Mouse (Mus musculus): ENCODE data around the gene Prickle2. TPM values are rescaled to one million over a fixed set of nuclear protein-coding genes. Genes with fewer than 3 reads are reported as not detected.

Prickle2 gene
- polyA plus RNA-seq, 1 experiment: 0.02 TPM

GRCm38 (mm10) chr6:92704810-92705209 lies 1.1 kb downstream of the Prickle2 start:
- TF ChIP-seq CEBPB (IDR thresholded peaks at IDR 0.05; ENCODE audit: insufficient read depth, poor library complexity, severe bottlenecking) (no peak), POLR2AphosphoS2 (IDR thresholded peaks at IDR 0.05; ENCODE audit: insufficient read length, low read depth) (no peak), E2F4 (IDR thresholded peaks at IDR 0.05; ENCODE audit: insufficient read depth) (no peak), MYOG (IDR thresholded peaks at IDR 0.05; ENCODE audit: control insufficient read depth in 1 of 3, insufficient read depth in 1 of 3, insufficient read length in 2 of 3, low read depth in 2 of 3) (no peak), TCF12 (IDR thresholded peaks at IDR 0.05; ENCODE audit: insufficient read depth, poor library complexity, severe bottlenecking) (no peak), SRF (IDR thresholded peaks at IDR 0.05; ENCODE audit: control insufficient read depth, insufficient read length, low read depth) (no peak), TCF3 (IDR thresholded peaks at IDR 0.05; ENCODE audit: insufficient read length, low read depth) (no peak), POLR2A (IDR thresholded peaks at IDR 0.05; ENCODE audit: insufficient read length, low read depth) (no peak), REST (IDR thresholded peaks at IDR 0.05; ENCODE audit: insufficient read depth, insufficient read length) (no peak), USF1 (IDR thresholded peaks at IDR 0.05; ENCODE audit: low read depth) (no peak), MYOD1 (IDR thresholded peaks at IDR 0.05; ENCODE audit: control insufficient read depth in 1 of 3, insufficient read length in 2 of 3, low read depth in 2 of 3) (no peak), MAX (IDR thresholded peaks at IDR 0.05; ENCODE audit: low read depth) (no peak)
- Histone ChIP-seq H3K27me3 (ENCODE audit: control insufficient read depth, insufficient read depth, insufficient read length) (no peaks in the 10 kb centered on the region), H3ac (ENCODE audit: control insufficient read depth, insufficient read length) (no peak overlapping the region), H3K36me3 (ENCODE audit: control insufficient read depth, insufficient read depth) (no peaks in the 10 kb centered on the region), H3K79me2 (ENCODE audit: control insufficient read depth, insufficient read depth) (no peaks in the 10 kb centered on the region), H3K4me3 (no peak overlapping the region), H3K4me2 (ENCODE audit: low read depth) (no peak overlapping the region)

GRCm38 (mm10) chr6:92699491-92700209 lies 6.3 kb downstream of the Prickle2 start:
- no peaks in the 10 kb centered on the region for H3K27me3 ChIP-seq (ENCODE audit: control insufficient read depth, insufficient read depth, insufficient read length)
- TF ChIP-seq E2F4 (IDR thresholded peaks at IDR 0.05; ENCODE audit: insufficient read depth): no peak
- TF ChIP-seq POLR2AphosphoS2 (IDR thresholded peaks at IDR 0.05; ENCODE audit: insufficient read length, low read depth): no peak
- TF ChIP-seq SRF (IDR thresholded peaks at IDR 0.05; ENCODE audit: control insufficient read depth, insufficient read length, low read depth): no peak
- TF ChIP-seq USF1 (IDR thresholded peaks at IDR 0.05; ENCODE audit: low read depth): no peak
- TF ChIP-seq MYOD1 (IDR thresholded peaks at IDR 0.05; ENCODE audit: control insufficient read depth in 1 of 3, insufficient read length in 2 of 3, low read depth in 2 of 3): no peak
- H3K4me2 ChIP-seq (ENCODE audit: low read depth): no peak overlapping the region
- no peaks in the 10 kb centered on the region for H3K79me2 ChIP-seq (ENCODE audit: control insufficient read depth, insufficient read depth)
- H3K4me3 ChIP-seq: no peak overlapping the region
- H3K36me3 ChIP-seq (ENCODE audit: control insufficient read depth, insufficient read depth): no peaks in the 10 kb centered on the region
- no peak overlapping the region for H3ac ChIP-seq (ENCODE audit: control insufficient read depth, insufficient read length)

- no peak overlapping the region for H3K4me3 ChIP-seq
- no peaks in the 10 kb centered on the region for H3K36me3 ChIP-seq (ENCODE audit: control insufficient read depth, insufficient read depth)
- H3K27me3 ChIP-seq (ENCODE audit: control insufficient read depth, insufficient read depth, insufficient read length): no peaks in the 10 kb centered on the region
- H3K79me2 ChIP-seq (ENCODE audit: control insufficient read depth, insufficient read depth): no peaks in the 10 kb centered on the region
- H3K4me2 ChIP-seq (ENCODE audit: low read depth): no peak overlapping the region
- TF ChIP-seq TCF3 (IDR thresholded peaks at IDR 0.05; ENCODE audit: insufficient read length, low read depth) (no peak), USF1 (IDR thresholded peaks at IDR 0.05; ENCODE audit: low read depth) (no peak), CEBPB (IDR thresholded peaks at IDR 0.05; ENCODE audit: insufficient read depth, poor library complexity, severe bottlenecking) (no peak), POLR2AphosphoS2 (IDR thresholded peaks at IDR 0.05; ENCODE audit: insufficient read length, low read depth) (no peak), E2F4 (IDR thresholded peaks at IDR 0.05; ENCODE audit: insufficient read depth) (no peak), REST (IDR thresholded peaks at IDR 0.05; ENCODE audit: insufficient read depth, insufficient read length) (no peak), SRF (IDR thresholded peaks at IDR 0.05; ENCODE audit: control insufficient read depth, insufficient read length, low read depth) (no peak), MYOD1 (IDR thresholded peaks at IDR 0.05; ENCODE audit: control insufficient read depth in 1 of 3, insufficient read length in 2 of 3, low read depth in 2 of 3) (no peak), TCF12 (IDR thresholded peaks at IDR 0.05; ENCODE audit: insufficient read depth, poor library complexity, severe bottlenecking) (no peak)
- H3ac ChIP-seq (ENCODE audit: control insufficient read depth, insufficient read length): no peak overlapping the region
Measured at GRCm38 (mm10) chr6:92697807-92698206, 8.1 kb downstream of the Prickle2 start.

- no peak for TF ChIP-seq REST (IDR thresholded peaks at IDR 0.05; ENCODE audit: insufficient read depth, insufficient read length)
- no peak for TF ChIP-seq MAX (IDR thresholded peaks at IDR 0.05; ENCODE audit: low read depth)
- no peak for TF ChIP-seq E2F4 (IDR thresholded peaks at IDR 0.05; ENCODE audit: insufficient read depth)
- no peak for TF ChIP-seq MYOG (IDR thresholded peaks at IDR 0.05; ENCODE audit: control insufficient read depth in 1 of 3, insufficient read depth in 1 of 3, insufficient read length in 2 of 3, low read depth in 2 of 3)
- no peak for TF ChIP-seq POLR2A (IDR thresholded peaks at IDR 0.05; ENCODE audit: insufficient read length, low read depth)
- TF ChIP-seq USF1 (IDR thresholded peaks at IDR 0.05; ENCODE audit: low read depth): no peak
- no peak for TF ChIP-seq CEBPB (IDR thresholded peaks at IDR 0.05; ENCODE audit: insufficient read depth, poor library complexity, severe bottlenecking)
- no peak for TF ChIP-seq TCF3 (IDR thresholded peaks at IDR 0.05; ENCODE audit: insufficient read length, low read depth)
- no peak for TF ChIP-seq SRF (IDR thresholded peaks at IDR 0.05; ENCODE audit: control insufficient read depth, insufficient read length, low read depth)
- no peak for TF ChIP-seq POLR2AphosphoS2 (IDR thresholded peaks at IDR 0.05; ENCODE audit: insufficient read length, low read depth)
- no peak overlapping the region for H3K4me3 ChIP-seq
- H3ac ChIP-seq (ENCODE audit: control insufficient read depth, insufficient read length): no peak overlapping the region
- H3K79me2 ChIP-seq (ENCODE audit: control insufficient read depth, insufficient read depth): no peaks in the 10 kb centered on the region
- no peaks in the 10 kb centered on the region for H3K36me3 ChIP-seq (ENCODE audit: control insufficient read depth, insufficient read depth)
- no peaks in the 10 kb centered on the region for H3K27me3 ChIP-seq (ENCODE audit: control insufficient read depth, insufficient read depth, insufficient read length)
- H3K4me2 ChIP-seq (ENCODE audit: low read depth): no peak overlapping the region
Measured at GRCm38 (mm10) chr6:92687317-92687716, 18.6 kb downstream of the Prickle2 start.
